Mouse (Mus musculus): ENCODE results near the gene Dsn1. TPM values are rescaled to one million over a fixed set of nuclear protein-coding genes. Genes with fewer than 3 reads are reported as not detected.
A peak's percentile ranks its signal among the peaks of the same experiment; 100 is the strongest.

The Dsn1 gene
- 5.4 and 5.8 TPM in 2 replicates for polyA plus RNA-seq (2012; rRNA removed)

DNA sequence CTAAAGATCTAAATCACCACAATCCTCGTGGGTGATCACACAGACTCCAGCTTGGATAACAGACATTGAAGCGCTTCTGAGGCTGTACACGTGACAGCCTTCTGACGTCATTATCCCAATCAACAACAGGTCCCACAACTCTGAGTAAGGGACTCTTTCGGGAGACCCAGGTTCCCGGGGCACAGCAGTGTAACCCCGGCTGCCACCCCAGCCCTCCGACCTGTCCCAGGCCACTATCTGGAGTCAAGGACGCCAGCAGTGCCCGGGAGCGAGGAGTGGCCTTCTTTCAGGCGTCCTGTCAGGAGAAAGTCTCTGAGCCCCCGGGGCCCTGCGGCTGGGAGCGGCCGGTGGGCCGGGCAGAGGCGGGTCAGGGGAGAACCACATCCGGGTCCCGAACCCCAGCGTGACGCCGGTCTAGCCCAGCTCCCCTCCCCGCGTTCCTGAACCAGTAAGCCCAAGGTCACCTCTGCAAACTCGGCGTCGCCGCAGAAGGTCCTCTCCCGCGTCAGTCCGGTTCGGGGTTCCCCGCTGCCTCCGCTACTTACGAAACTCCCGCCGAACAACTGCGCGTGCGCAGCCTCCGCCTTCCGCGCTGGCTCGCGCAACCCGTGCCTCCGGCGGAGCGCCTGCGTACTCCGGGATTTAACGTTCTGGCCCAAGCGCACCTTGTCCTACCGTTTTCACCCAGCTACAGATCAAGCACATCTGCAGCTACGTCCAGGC, at the start of gene Dsn1:
Gene Dsn1, minus strand, starts transcription at position 644 of the 723 bp plus-strand sequence.
- peaks cover 11% of the 10 kb centered on the region for H3K4me1 ChIP-seq (ENCODE audit: control insufficient read depth, insufficient read depth, low read length)
- peak within 1 kb of the TSS; percentile 56 for H3K4me3 ChIP-seq (ENCODE audit: insufficient read depth, low read length)
- TF ChIP-seq CTCF (IDR thresholded peaks at IDR 0.05; ENCODE audit: extremely low read depth, insufficient read depth, low read length): no peak
- peak; percentile 91 for TF ChIP-seq POLR2A (IDR thresholded peaks at IDR 0.05; ENCODE audit: extremely low read depth, insufficient read depth, low read length)
- H3K27ac ChIP-seq (ENCODE audit: insufficient read depth, low read length): peak within 1 kb of the TSS; percentile 45; the same call in 1 of the 2 replicates

DNA sequence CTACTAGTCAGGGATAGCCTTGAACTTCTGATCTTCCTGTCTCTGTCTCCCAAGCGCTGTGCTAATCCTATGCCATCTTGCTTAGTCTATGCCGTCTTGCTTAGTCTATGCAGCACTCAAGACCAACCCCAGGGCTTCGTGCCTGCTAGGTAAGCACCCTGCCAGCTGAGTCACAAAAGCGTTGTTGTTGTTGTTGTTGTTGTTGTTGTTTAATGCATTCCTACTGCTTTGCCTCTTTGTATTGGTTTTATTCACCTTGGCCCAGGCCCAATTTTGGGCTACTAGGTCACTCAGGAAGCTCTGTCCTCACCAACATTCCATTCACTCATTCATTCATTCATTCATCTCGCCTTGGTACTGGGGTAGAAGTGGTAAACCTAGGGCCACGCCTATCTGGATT, 48.8 kb upstream of the Dsn1 start:
- TF ChIP-seq POLR2A (IDR thresholded peaks at IDR 0.05; ENCODE audit: extremely low read depth, insufficient read depth, low read length) (no peak), CTCF (IDR thresholded peaks at IDR 0.05; ENCODE audit: extremely low read depth, insufficient read depth, low read length) (no peak)
- Histone ChIP-seq H3K27ac (ENCODE audit: insufficient read depth, low read length) (no peak overlapping the region), H3K4me1 (ENCODE audit: control insufficient read depth, insufficient read depth, low read length) (0 out of 2 replicates have a peak, but pooled peaks cover 2% of the 10 kb centered on the region), H3K4me3 (ENCODE audit: insufficient read depth, low read length) (no peak overlapping the region)

DNA sequence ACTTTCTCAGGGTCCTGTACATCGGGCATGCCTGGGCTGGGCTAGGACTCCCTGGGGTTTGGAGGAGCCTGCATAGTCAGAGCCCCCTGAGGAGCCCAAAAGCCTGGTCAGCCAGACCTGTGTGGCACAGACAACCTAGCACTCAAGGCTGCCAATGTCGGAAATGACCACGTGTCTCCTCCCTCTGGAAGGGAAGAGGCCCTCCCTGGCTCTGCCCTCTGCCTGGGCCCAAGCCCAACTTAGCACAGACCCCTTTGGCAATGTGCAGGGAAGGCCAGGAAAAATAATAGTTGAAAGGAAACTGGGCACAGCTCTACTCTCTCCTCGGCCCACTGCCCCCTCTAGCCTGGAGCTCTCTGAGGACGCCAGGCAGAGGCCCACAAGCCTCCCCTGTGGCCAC, 47.9 kb upstream of the Dsn1 start:
- TF ChIP-seq CTCF (IDR thresholded peaks at IDR 0.05; ENCODE audit: extremely low read depth, insufficient read depth, low read length) (no peak), POLR2A (IDR thresholded peaks at IDR 0.05; ENCODE audit: extremely low read depth, insufficient read depth, low read length) (no peak)
- Histone ChIP-seq H3K27ac (ENCODE audit: insufficient read depth, low read length) (peak overlapping the region; percentile 30), H3K4me3 (ENCODE audit: insufficient read depth, low read length) (no peak overlapping the region), H3K4me1 (ENCODE audit: control insufficient read depth, insufficient read depth, low read length) (peaks cover 5% of the 10 kb centered on the region; the same call in 1 of the 2 replicates)

DNA sequence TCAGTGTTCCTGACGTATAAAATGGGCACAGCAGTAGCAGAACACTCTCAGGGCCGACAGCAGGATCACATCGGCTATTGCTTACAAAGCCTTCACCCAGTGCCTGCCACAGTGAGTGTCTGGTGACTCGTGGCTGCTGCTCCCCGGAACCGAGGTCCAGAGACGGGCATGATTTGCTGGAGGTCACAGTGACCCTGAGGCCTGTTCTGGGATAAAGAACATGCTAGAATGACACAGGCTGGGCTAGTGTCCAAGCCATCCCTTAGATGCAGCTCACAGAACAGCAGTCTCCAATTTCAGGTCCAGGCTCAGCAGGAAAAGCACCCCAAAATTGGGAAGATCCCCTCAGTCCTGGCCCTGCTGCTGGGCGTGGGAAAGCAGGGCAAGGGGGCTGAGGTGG, 47.3 kb upstream of the Dsn1 start:
- Histone ChIP-seq H3K4me1 (ENCODE audit: control insufficient read depth, insufficient read depth, low read length) (peaks cover 9% of the 10 kb centered on the region; the same call in 1 of the 2 replicates), H3K27ac (ENCODE audit: insufficient read depth, low read length) (0 out of 2 replicates have a peak overlapping the region, but pooled peaks have one; percentile 4), H3K4me3 (ENCODE audit: insufficient read depth, low read length) (no peak overlapping the region)
- TF ChIP-seq POLR2A (IDR thresholded peaks at IDR 0.05; ENCODE audit: extremely low read depth, insufficient read depth, low read length) (no peak), CTCF (IDR thresholded peaks at IDR 0.05; ENCODE audit: extremely low read depth, insufficient read depth, low read length) (no peak)

DNA sequence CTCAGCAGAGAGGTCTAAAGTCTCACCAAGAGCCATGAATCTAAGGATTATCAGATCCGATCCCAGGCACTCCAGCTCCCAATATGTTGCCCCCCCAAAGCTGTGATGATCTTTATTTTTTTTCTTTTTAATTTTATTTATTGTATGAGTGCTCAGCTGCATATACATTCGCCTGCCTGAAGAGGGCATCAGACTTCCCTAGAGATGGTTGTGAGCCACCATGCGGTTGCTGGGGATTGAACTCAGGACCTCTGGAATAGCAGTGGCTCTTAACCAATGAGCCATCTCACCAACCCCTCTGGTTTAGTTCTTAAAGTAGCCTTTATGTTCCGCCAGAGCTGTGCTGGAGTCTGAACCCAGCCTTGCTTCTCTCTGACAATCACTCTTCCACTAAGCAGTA, 46.8 kb upstream of the Dsn1 start:
- H3K4me1 ChIP-seq (ENCODE audit: control insufficient read depth, insufficient read depth, low read length): peaks cover 10% of the 10 kb centered on the region
- H3K4me3 ChIP-seq (ENCODE audit: insufficient read depth, low read length): no peak overlapping the region
- no peak overlapping the region for H3K27ac ChIP-seq (ENCODE audit: insufficient read depth, low read length)
- TF ChIP-seq CTCF (IDR thresholded peaks at IDR 0.05; ENCODE audit: extremely low read depth, insufficient read depth, low read length) (0 out of 2 replicates have a peak, but pooled peaks have one; percentile 21), POLR2A (IDR thresholded peaks at IDR 0.05; ENCODE audit: extremely low read depth, insufficient read depth, low read length) (no peak)

DNA sequence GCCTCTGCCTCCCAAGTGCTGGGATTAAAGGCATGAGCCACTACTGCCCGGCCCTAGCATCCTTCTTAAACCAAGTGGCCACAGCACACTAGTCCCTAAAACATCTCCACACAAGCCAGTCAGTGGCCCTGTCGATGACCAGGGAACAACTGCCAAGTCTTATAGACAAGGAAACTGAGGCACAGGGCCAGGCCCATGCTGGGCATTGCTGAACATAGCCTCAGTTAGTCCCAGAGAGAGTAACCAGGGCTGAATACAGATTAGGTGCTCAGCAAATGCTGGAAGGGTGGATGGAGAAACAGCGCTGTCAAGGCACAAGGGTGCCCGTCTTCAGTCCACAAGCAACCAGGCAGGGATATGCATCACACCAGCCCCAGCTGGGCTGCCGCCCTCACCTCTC, 46.2 kb upstream of the Dsn1 start:
- Histone ChIP-seq H3K27ac (ENCODE audit: insufficient read depth, low read length) (no peak overlapping the region), H3K4me3 (ENCODE audit: insufficient read depth, low read length) (no peak overlapping the region), H3K4me1 (ENCODE audit: control insufficient read depth, insufficient read depth, low read length) (peaks cover 14% of the 10 kb centered on the region)
- no peak for TF ChIP-seq CTCF (IDR thresholded peaks at IDR 0.05; ENCODE audit: extremely low read depth, insufficient read depth, low read length)
- no peak for TF ChIP-seq POLR2A (IDR thresholded peaks at IDR 0.05; ENCODE audit: extremely low read depth, insufficient read depth, low read length)

DNA sequence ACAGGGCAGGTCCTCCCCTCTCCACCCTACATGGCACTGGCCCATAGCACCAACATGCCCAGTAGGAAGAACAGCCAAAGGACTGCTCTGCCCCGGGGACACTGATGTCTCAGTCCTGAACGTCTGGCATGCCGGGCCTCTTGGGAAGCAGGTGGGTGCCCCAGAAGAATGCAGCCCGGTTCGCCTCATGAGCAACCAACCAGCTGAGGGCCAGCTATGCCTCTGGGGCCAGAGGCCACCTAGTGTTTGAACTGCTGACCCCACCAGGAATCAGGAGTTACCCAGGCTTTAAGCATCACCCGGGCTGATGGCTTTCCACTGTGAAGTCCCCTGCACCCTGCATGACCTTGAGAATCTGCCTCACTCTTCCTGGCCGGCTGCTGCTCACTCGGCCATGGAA, 45.5 kb upstream of the Dsn1 start:
- no peak for TF ChIP-seq POLR2A (IDR thresholded peaks at IDR 0.05; ENCODE audit: extremely low read depth, insufficient read depth, low read length)
- no peak for TF ChIP-seq CTCF (IDR thresholded peaks at IDR 0.05; ENCODE audit: extremely low read depth, insufficient read depth, low read length)
- Histone ChIP-seq H3K4me3 (ENCODE audit: insufficient read depth, low read length) (no peak overlapping the region), H3K27ac (ENCODE audit: insufficient read depth, low read length) (peak overlapping the region; percentile 46; the same call in 1 of the 2 replicates), H3K4me1 (ENCODE audit: control insufficient read depth, insufficient read depth, low read length) (peaks cover 14% of the 10 kb centered on the region)

DNA sequence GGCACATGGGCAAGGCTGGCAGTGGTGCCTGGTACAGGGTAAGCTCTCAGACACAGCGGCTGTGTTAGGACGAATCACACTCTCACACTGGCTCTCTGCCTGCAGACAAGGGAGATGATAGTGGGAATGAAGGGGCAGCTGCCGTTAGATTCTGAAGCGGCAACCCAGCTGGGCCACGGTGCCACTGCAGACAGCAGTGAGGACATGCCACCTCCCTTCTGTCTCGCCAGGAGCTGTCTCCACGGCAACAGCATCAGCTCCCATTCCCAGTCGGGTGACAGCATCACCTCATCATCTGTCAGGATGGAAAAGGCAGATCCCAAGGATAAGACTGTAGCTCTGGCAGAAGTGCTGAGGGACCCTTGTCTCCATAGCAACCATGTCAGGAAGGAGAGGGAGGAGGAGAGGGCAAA, 42.9 kb upstream of the Dsn1 start:
- peaks cover 12% of the 10 kb centered on the region for H3K4me1 ChIP-seq (ENCODE audit: control insufficient read depth, insufficient read depth, low read length)
- TF ChIP-seq CTCF (IDR thresholded peaks at IDR 0.05; ENCODE audit: extremely low read depth, insufficient read depth, low read length) (no peak), POLR2A (IDR thresholded peaks at IDR 0.05; ENCODE audit: extremely low read depth, insufficient read depth, low read length) (no peak)
- no peak overlapping the region for H3K4me3 ChIP-seq (ENCODE audit: insufficient read depth, low read length)
- H3K27ac ChIP-seq (ENCODE audit: insufficient read depth, low read length): peak overlapping the region; percentile 36; the same call in 1 of the 2 replicates

DNA sequence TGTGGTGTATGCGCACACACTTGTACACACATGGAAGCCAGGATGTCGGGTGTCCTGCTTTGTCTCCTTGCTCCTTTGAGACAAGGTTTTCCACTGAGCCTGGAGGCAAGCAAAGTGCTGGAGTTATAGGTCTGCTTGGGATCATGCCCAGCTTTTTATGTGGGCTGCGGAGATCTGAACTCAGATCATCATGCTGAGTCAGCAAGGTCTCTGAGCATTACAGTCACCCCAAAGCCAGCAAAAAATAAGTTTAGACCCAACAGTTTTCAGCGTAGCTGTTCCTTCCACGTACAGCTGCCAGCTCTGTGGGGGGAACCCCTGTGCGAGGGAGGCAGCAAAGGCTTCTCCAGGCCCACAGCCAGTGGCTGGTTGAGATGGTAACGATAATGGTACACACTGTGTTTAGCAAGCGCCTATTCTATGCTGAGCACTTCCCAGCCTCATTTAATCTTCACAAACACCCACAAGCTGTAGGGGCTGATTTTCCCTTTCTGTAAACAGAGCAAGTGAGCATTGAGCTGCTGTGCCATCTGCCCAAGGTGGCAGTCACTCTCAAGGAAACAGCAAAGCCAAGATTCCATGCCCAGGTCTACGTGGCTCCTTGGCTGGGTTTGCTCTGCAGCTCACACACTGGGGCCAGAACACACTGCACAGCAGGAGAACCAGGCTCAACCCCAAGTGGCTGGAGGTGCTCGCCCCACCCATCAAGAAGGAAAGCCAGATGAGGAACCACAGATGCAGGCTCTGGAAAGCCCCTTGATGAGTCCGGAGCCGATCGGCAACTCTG, 41.6 kb upstream of the Dsn1 start:
- TF ChIP-seq CTCF (IDR thresholded peaks at IDR 0.05; ENCODE audit: extremely low read depth, insufficient read depth, low read length) (no peak), POLR2A (IDR thresholded peaks at IDR 0.05; ENCODE audit: extremely low read depth, insufficient read depth, low read length) (no peak)
- H3K4me1 ChIP-seq (ENCODE audit: control insufficient read depth, insufficient read depth, low read length): peaks cover 12% of the 10 kb centered on the region
- no peak overlapping the region for H3K4me3 ChIP-seq (ENCODE audit: insufficient read depth, low read length)
- H3K27ac ChIP-seq (ENCODE audit: insufficient read depth, low read length): no peak overlapping the region
